Mouse (Mus musculus): ENCODE results near the gene Csl.

Csl gene

GRCm38 (mm10) chr10:99759558-99759957 lies at the start of gene Csl:
TSS of gene Csl (minus strand) at chr10:99759658.
- TF ChIP-seq GATA4 (IDR thresholded peaks at IDR 0.05; ENCODE audit: insufficient replicate concordance, low read length), result no peak

DNA sequence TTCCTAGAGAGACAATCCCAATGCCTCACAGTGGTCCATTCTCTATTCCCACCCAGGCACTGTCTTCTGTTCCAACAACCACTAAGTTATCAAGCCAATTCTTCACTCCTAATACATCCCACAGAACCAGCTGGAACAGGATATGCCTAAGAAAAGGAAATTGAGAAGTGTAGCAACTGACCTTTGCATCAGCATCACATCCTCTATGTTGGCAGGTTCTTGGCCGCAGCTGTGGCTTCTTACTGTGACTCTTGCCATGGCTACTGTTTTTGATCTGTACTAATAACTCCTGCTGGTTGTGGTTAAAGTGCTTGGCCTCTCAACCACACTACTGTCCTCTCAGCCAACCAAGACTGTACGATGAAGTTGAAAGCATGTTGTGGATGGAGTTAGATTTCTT lies 30.0 kb upstream of the Csl start:
- TF ChIP-seq GATA4 (IDR thresholded peaks at IDR 0.05; ENCODE audit: insufficient replicate concordance, low read length), result no peak

- TF ChIP-seq GATA4 (IDR thresholded peaks at IDR 0.05; ENCODE audit: insufficient replicate concordance, low read length), result no peak
Measured at GRCm38 (mm10) chr10:99774228-99775120, 15.0 kb upstream of the Csl start.

DNA sequence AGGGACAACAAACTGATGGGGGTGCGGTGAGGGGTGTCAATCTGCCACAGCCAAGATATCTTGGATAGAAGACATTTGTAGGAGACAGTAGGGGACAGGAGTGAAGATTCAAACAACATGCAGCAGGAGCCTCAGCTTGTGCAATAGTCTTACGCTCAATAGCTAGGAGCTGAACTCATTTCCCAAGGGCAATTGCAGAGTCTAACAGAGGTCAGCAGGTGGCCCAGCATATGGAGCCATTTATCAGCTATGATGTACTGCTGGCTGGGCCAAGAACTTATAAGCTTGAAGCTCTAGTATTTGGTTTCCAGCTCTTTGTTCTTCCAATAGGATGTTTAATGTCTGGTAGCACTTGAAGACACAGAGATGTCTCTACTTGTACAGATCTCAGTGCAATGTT lies 9.3 kb downstream of the Csl start:
- TF ChIP-seq GATA4 (IDR thresholded peaks at IDR 0.05; ENCODE audit: insufficient replicate concordance, low read length), result no peak

GRCm38 (mm10) chr10:99748668-99749260 lies 10.7 kb downstream of the Csl start:
- TF ChIP-seq GATA4 (IDR thresholded peaks at IDR 0.05; ENCODE audit: insufficient replicate concordance, low read length), result no peak

DNA sequence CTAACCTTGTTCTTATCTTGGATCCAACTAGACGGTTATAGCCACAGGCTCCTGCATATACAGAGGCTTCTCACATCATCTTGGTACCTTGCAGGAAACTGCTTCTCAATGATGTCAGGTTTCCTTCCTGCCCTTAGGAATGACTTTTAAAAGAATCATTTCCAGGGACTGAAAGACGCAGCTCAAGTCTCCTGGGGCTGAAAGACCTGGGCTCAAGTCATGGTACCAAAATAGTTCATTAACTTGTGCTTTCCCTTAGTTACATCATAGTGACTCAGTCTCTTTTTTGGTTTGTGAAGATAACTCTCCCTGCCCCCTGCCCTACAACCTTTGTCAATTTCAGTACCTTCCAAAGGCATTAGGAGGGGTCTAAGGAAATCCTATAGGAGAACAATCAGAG lies 11.4 kb downstream of the Csl start:
- TF ChIP-seq GATA4 (IDR thresholded peaks at IDR 0.05; ENCODE audit: insufficient replicate concordance, low read length), result no peak

- TF ChIP-seq GATA4 (IDR thresholded peaks at IDR 0.05; ENCODE audit: insufficient replicate concordance, low read length), result no peak
Measured at GRCm38 (mm10) chr10:99741609-99742280, 17.7 kb downstream of the Csl start.

GRCm38 (mm10) chr10:99713129-99713528 lies 46.3 kb downstream of the Csl start:
- no peak for TF ChIP-seq GATA4 (IDR thresholded peaks at IDR 0.05; ENCODE audit: insufficient replicate concordance, low read length)

GRCm38 (mm10) chr10:99711567-99711966 lies 47.9 kb downstream of the Csl start:
- TF ChIP-seq GATA4 (IDR thresholded peaks at IDR 0.05; ENCODE audit: insufficient replicate concordance, low read length), result no peak
